Mouse (Mus musculus): ENCODE measurements around the gene Tmsb15b1. TPM values are rescaled to one million over a fixed set of nuclear protein-coding genes. Genes with fewer than 3 reads are reported as not detected.

Gene Tmsb15b1
- 6.2 and 8.4 TPM in 2 replicates for polyA plus RNA-seq (2014; fragmentation: Nextera tagmentation; extraction: Ambion mirVana)

DNA sequence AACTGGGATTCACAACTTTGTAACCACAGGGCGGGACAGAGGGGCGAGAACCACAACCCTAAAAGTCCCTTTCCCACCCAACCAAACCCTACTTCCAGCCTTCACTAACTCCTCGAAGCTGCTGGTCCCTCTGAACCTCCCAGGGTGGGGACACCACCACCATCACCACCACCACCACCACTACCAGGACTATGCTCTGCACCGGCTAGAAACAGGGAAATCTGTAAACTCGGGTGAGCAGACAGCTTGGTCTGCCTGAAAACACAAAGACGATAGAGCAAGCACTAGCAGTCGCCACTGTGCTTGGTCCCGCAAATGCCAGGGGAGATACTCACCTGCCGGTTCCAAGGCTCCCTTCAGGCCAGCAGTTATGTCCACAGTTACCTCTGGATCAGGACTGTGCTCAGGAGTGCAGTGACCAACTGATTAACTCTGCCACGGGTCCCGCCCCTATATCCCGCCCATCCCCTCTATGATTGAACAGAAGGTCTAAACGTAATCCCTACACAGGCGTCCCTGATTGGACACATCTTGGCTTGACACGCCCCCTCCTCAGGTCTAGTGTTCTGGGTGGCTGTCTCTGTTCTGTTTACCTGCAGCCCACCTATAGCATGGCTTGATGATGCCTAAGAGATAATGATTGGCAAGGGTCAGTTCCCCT, at the start of gene Tmsb15b1, which contains the start of gene Tmsb15l:
TSS of gene Tmsb15b1 (minus strand) at position 451 of the 661 bp plus-strand sequence.
TSS of gene Tmsb15l (minus strand) at position 446 of the 661 bp plus-strand sequence.
- no peak within 1 kb of the TSS for H3K27ac ChIP-seq (ENCODE audit: low read depth, low read length)
- no peaks in the 10 kb centered on the region for H3K36me3 ChIP-seq (ENCODE audit: control insufficient read depth, insufficient read depth, low read length)
- peak within 1 kb of the TSS; percentile 39 for H3K4me3 ChIP-seq (ENCODE audit: low read depth, low read length)
- no peaks in the 10 kb centered on the region for H3K27me3 ChIP-seq (replicated peaks; ENCODE audit: control insufficient read depth, insufficient read depth, low read length)
- ATAC-seq (replicated peaks; ENCODE audit: low FRiP score) (peak; percentile 99), DNase-seq (ENCODE audit: low spot score) (peak; percentile 47)
- H3K9me3 ChIP-seq (ENCODE audit: control insufficient read depth, low read length), result no peaks in the 10 kb centered on the region
- no peak within 1 kb of the TSS for H3K9ac ChIP-seq (ENCODE audit: low read depth, low read length)
- H3K4me2 ChIP-seq, result peak within 1 kb of the TSS; percentile 57
- H3K4me1 ChIP-seq (replicated peaks; ENCODE audit: control insufficient read depth, insufficient read depth, low read length), result no peaks in the 10 kb centered on the region
- WGBS, result 22% methylated on average over 15 of the region's 15 CpGs

DNA sequence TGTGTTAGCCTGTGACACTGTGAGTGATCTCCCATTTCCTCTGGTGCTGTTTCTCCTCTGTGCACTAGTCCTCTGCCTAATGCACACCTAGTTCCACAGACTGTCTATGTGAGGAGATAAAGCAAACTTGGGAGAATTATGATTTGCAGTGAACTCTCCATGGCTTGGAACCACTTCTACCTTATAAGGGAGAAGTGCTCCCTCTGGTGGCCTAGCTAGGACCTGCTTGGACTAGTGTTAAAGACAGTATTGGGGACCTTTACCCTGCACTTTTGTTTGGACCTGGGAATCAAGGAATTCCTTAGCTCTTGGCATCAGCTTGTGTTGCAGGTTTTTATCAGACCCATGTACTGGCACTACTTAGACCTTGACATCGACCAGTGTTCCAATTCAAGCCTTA, 42.6 kb upstream of the Tmsb15b1 start:
- 27% methylated on average over 1 of the region's 1 CpGs for WGBS
- ATAC-seq (replicated peaks; ENCODE audit: low FRiP score) (peak; percentile 68), DNase-seq (ENCODE audit: low spot score) (no peak)
- H3K9me3 ChIP-seq (ENCODE audit: control insufficient read depth, low read length), result no peaks in the 10 kb centered on the region
- no peak overlapping the region for H3K9ac ChIP-seq (ENCODE audit: low read depth, low read length)
- no peaks in the 10 kb centered on the region for H3K4me1 ChIP-seq (replicated peaks; ENCODE audit: control insufficient read depth, insufficient read depth, low read length)
- H3K4me2 ChIP-seq, result no peak overlapping the region
- H3K36me3 ChIP-seq (ENCODE audit: control insufficient read depth, insufficient read depth, low read length), result no peaks in the 10 kb centered on the region; the same call in 1 of the 2 replicates
- H3K4me3 ChIP-seq (ENCODE audit: low read depth, low read length), result no peak overlapping the region
- H3K27ac ChIP-seq (ENCODE audit: low read depth, low read length), result no peak overlapping the region
- H3K27me3 ChIP-seq (replicated peaks; ENCODE audit: control insufficient read depth, insufficient read depth, low read length), result no peaks in the 10 kb centered on the region

DNA sequence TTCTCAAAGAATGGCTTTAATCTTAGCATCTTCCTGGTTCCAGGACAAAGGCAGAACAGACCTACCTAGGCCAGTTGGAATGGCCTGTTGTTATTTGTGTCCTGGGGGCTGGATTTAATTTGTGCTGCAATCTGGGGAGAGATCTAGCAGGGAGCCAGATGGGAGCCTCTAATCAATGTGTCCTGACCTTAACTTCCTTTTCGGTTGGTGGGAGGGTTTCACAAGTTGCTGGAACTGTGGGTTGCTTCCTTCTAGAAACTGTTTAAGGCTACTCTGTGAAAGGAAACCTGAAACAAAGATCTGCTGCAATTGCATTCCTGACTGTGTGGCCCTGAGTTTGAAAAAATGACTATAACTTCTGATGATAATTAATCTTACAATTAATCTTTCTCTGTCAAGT, 41.0 kb upstream of the Tmsb15b1 start:
- no peak overlapping the region for H3K27ac ChIP-seq (ENCODE audit: low read depth, low read length)
- no peaks in the 10 kb centered on the region; the same call in 1 of the 2 replicates for H3K36me3 ChIP-seq (ENCODE audit: control insufficient read depth, insufficient read depth, low read length)
- no peaks in the 10 kb centered on the region for H3K4me1 ChIP-seq (replicated peaks; ENCODE audit: control insufficient read depth, insufficient read depth, low read length)
- H3K9ac ChIP-seq (ENCODE audit: low read depth, low read length), result no peak overlapping the region
- no peak for ATAC-seq (replicated peaks; ENCODE audit: low FRiP score)
- no peak overlapping the region for H3K4me2 ChIP-seq
- DNase-seq (ENCODE audit: low spot score), result no peak
- H3K9me3 ChIP-seq (ENCODE audit: control insufficient read depth, low read length), result no peaks in the 10 kb centered on the region
- H3K4me3 ChIP-seq (ENCODE audit: low read depth, low read length), result no peak overlapping the region
- WGBS, result 67% methylated on average over 1 of the region's 1 CpGs
- no peaks in the 10 kb centered on the region for H3K27me3 ChIP-seq (replicated peaks; ENCODE audit: control insufficient read depth, insufficient read depth, low read length)

- WGBS, result 54% methylated on average over 6 of the region's 6 CpGs
- Histone ChIP-seq H3K27ac (ENCODE audit: low read depth, low read length) (no peak overlapping the region), H3K4me2 (no peak overlapping the region), H3K4me3 (ENCODE audit: low read depth, low read length) (no peak overlapping the region), H3K9ac (ENCODE audit: low read depth, low read length) (no peak overlapping the region), H3K27me3 (replicated peaks; ENCODE audit: control insufficient read depth, insufficient read depth, low read length) (no peaks in the 10 kb centered on the region), H3K4me1 (replicated peaks; ENCODE audit: control insufficient read depth, insufficient read depth, low read length) (no peaks in the 10 kb centered on the region), H3K36me3 (ENCODE audit: control insufficient read depth, insufficient read depth, low read length) (no peaks in the 10 kb centered on the region; the same call in 1 of the 2 replicates), H3K9me3 (ENCODE audit: control insufficient read depth, low read length) (no peaks in the 10 kb centered on the region)
- ATAC-seq (replicated peaks; ENCODE audit: low FRiP score) (no peak), DNase-seq (ENCODE audit: low spot score) (no peak)
These were observed 38.5 kb upstream of the Tmsb15b1 start for GRCm38 (mm10) chrX:137015099-137015709.

DNA sequence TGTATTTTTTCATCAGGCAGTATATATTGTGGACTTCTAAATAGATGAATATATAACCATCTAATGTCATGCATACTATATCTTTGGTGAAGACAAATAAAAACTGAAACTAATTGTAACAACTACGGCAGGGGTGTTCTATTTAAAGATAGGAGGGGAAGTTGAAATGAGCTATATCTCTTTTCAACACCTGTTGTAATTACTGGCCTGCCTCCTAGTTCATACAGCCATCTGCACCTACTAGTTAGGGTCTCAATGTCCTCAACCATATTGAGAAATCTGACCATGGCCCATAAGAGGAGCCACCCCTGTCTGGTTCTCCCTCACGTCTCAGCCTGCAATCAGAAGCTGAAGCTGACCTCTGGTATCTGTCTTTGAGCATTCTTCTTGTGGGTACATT, 19.6 kb upstream of the Tmsb15b1 start:
- Histone ChIP-seq H3K27me3 (replicated peaks; ENCODE audit: control insufficient read depth, insufficient read depth, low read length) (peaks cover 23% of the 10 kb centered on the region), H3K27ac (ENCODE audit: low read depth, low read length) (no peak overlapping the region), H3K9me3 (ENCODE audit: control insufficient read depth, low read length) (no peaks in the 10 kb centered on the region), H3K9ac (ENCODE audit: low read depth, low read length) (no peak overlapping the region), H3K4me2 (no peak overlapping the region), H3K4me3 (ENCODE audit: low read depth, low read length) (no peak overlapping the region), H3K4me1 (replicated peaks; ENCODE audit: control insufficient read depth, insufficient read depth, low read length) (no peaks in the 10 kb centered on the region), H3K36me3 (ENCODE audit: control insufficient read depth, insufficient read depth, low read length) (no peaks in the 10 kb centered on the region)
- ATAC-seq (replicated peaks; ENCODE audit: low FRiP score) (no peak), DNase-seq (ENCODE audit: low spot score) (no peak)
- 73% methylated on average over 2 of the region's 2 CpGs for WGBS

- Histone ChIP-seq H3K9me3 (ENCODE audit: control insufficient read depth, low read length) (no peaks in the 10 kb centered on the region), H3K4me3 (ENCODE audit: low read depth, low read length) (no peak overlapping the region; the same call in 1 of the 2 replicates), H3K36me3 (ENCODE audit: control insufficient read depth, insufficient read depth, low read length) (no peaks in the 10 kb centered on the region), H3K4me2 (peak overlapping the region; percentile 56), H3K4me1 (replicated peaks; ENCODE audit: control insufficient read depth, insufficient read depth, low read length) (no peaks in the 10 kb centered on the region), H3K27me3 (replicated peaks; ENCODE audit: control insufficient read depth, insufficient read depth, low read length) (peaks cover 25% of the 10 kb centered on the region), H3K27ac (ENCODE audit: low read depth, low read length) (no peak overlapping the region), H3K9ac (ENCODE audit: low read depth, low read length) (no peak overlapping the region)
- ATAC-seq (replicated peaks; ENCODE audit: low FRiP score) (no peak), DNase-seq (ENCODE audit: low spot score) (no peak)
- WGBS, result 39% methylated on average over 14 of the region's 14 CpGs
These were observed 17.0 kb upstream of the Tmsb15b1 start for GRCm38 (mm10) chrX:136993641-136994040.

- ATAC-seq (replicated peaks; ENCODE audit: low FRiP score) (peak; percentile 68), DNase-seq (ENCODE audit: low spot score) (peak; percentile 54)
- Histone ChIP-seq H3K9ac (ENCODE audit: low read depth, low read length) (no peak within 1 kb of the TSS), H3K4me3 (ENCODE audit: low read depth, low read length) (peak within 1 kb of the TSS; percentile 33), H3K27ac (ENCODE audit: low read depth, low read length) (no peak within 1 kb of the TSS), H3K27me3 (replicated peaks; ENCODE audit: control insufficient read depth, insufficient read depth, low read length) (peaks cover 25% of the 10 kb centered on the region), H3K36me3 (ENCODE audit: control insufficient read depth, insufficient read depth, low read length) (no peaks in the 10 kb centered on the region), H3K4me2 (peak within 1 kb of the TSS; percentile 56), H3K4me1 (replicated peaks; ENCODE audit: control insufficient read depth, insufficient read depth, low read length) (no peaks in the 10 kb centered on the region), H3K9me3 (ENCODE audit: control insufficient read depth, low read length) (no peaks in the 10 kb centered on the region)
- WGBS, result 15% methylated on average over 26 of the region's 26 CpGs
These were observed 16.4 kb upstream of the Tmsb15b1 start, which contains the start of gene Zcchc18 for GRCm38 (mm10) chrX:136992978-136993547. Gene Zcchc18, plus strand, starts transcription at chrX:136993155.

DNA sequence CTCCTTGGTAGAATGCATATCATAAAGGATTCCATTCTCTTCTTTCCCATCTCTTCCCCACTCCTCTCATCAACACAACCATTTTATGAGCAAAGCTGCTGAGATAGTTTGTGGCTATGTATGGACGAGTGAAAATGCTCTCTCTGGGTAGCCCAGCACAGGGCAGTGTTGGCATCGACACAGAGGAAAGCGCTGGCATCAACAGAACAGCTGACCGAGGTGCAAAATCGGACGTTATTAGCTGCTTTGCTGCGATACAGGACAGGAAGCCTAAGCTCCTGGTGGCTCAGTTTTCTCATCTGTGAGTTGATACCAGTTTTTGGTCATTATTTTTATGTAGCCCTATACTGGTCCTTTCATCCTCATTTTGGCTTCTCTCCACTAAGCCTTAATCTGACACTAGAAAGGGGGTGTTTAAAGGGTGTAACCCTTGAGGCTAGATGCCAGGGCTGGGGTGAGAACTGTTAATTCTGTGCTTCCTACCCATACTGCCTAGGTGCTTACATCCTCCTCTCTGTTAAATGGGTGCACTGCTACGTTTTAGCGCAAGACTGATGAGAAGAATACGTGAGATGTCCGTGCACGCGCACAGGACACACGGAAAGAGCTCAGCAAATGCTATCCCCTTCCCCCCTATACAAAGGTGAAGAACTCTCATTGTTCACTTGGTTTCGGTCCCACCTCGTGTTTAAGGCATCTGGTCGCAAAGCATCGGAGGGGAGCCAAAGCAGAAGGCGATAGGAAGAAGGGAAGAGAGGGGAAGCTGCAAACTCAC, 15.7 kb upstream of the Tmsb15b1 start:
- Histone ChIP-seq H3K36me3 (ENCODE audit: control insufficient read depth, insufficient read depth, low read length) (no peaks in the 10 kb centered on the region), H3K4me1 (replicated peaks; ENCODE audit: control insufficient read depth, insufficient read depth, low read length) (no peaks in the 10 kb centered on the region), H3K4me2 (peak overlapping the region; percentile 56), H3K27me3 (replicated peaks; ENCODE audit: control insufficient read depth, insufficient read depth, low read length) (peaks cover 25% of the 10 kb centered on the region), H3K9me3 (ENCODE audit: control insufficient read depth, low read length) (no peaks in the 10 kb centered on the region), H3K9ac (ENCODE audit: low read depth, low read length) (no peak overlapping the region), H3K4me3 (ENCODE audit: low read depth, low read length) (peak overlapping the region; percentile 33), H3K27ac (ENCODE audit: low read depth, low read length) (no peak overlapping the region)
- DNase-seq (ENCODE audit: low spot score), result no peak
- WGBS, result 23% methylated on average over 19 of the region's 19 CpGs
- ATAC-seq (replicated peaks; ENCODE audit: low FRiP score), result no peak; the same call in 1 of the 2 replicates

Measured in liver, embryonic 11.5 days (tissue).